Comparison of ENCODE assay signal across 10 mouse cellular contexts in genomic region chr8:95346643-95347545, GRCm38 (mm10). TPM values are rescaled to one million over a fixed set of nuclear protein-coding genes. Genes with fewer than 3 reads are reported as not detected.
DNase-seq lines count a peak whose midpoint lies in the region; ATAC-seq and TF ChIP-seq lines count a peak whose summit lies in the region.
"Had no signal": no experiment of that assay in that cellular context is flagged by ENCODE, and none has a peak within 500 bp of the region (broad histone marks: within the 10 kb centered on the region; RNA-seq: fewer than 3 reads in every experiment).

No protein-coding gene starts in this region.

- no peaks in the 10 kb centered on the region for H3K36me3 ChIP-seq in forebrain, embryonic 11.5 days (ENCODE audit: control insufficient read depth, insufficient read depth, low read length)
- peaks cover 9% of the 10 kb centered on the region; the same call in 1 of the 2 replicates for H3K36me3 ChIP-seq in lung, postnatal 0 days (ENCODE audit: insufficient read depth, low read length)

- H3K4me3 ChIP-seq in forebrain, embryonic 11.5 days (ENCODE audit: low read depth, low read length), result no peak overlapping the region
- no peak overlapping the region for H3K4me3 ChIP-seq in lung, postnatal 0 days (ENCODE audit: low read depth, low read length)

- WGBS in forebrain, embryonic 11.5 days, result 34% methylated on average over 8 of the region's 8 CpGs
- WGBS in lung, postnatal 0 days, result 28% methylated on average over 8 of the region's 8 CpGs

- TF ChIP-seq EP300 in lung, postnatal 0 days (IDR thresholded peaks at IDR 0.05), result no peak

- peak; percentile 37 to 54 for DNase-seq in cerebellum, adult 18-20 months
- no peak for DNase-seq in cerebellum, adult 11 months
- peak; percentile 77 for DNase-seq in adrenal gland, postnatal 14 days
- peak; percentile 84 for DNase-seq in forebrain, embryonic 11.5 days (ENCODE audit: low spot score)
- peak; percentile 88 for DNase-seq in heart, postnatal 4 days
- peak; percentile 58 to 92 for DNase-seq in layer of hippocampus, adult 18-20 months (ENCODE audit: low spot score in 2 of 2)
- DNase-seq in lung, postnatal 0 days (ENCODE audit: low spot score), result peak; percentile 75
- DNase-seq in retina, postnatal 1 day, result peak; percentile 89

- peak; percentile 83 for TF ChIP-seq CTCF in lung, postnatal 0 days (IDR thresholded peaks at IDR 0.05)

- H3K4me2 ChIP-seq in forebrain, embryonic 11.5 days (ENCODE audit: low read depth, low read length, severe bottlenecking), result no peak overlapping the region
- no peak overlapping the region for H3K4me2 ChIP-seq in lung, postnatal 0 days (replicated peaks; ENCODE audit: low read depth, low read length)

- H3K27ac ChIP-seq in forebrain, embryonic 11.5 days (ENCODE audit: low read depth, low read length), result no peak overlapping the region
- H3K27ac ChIP-seq in lung, postnatal 0 days (ENCODE audit: low read length), result no peak overlapping the region

- no peak overlapping the region; the same call in 1 of the 2 replicates for H3K9ac ChIP-seq in forebrain, embryonic 11.5 days (ENCODE audit: low read length)
- no peak overlapping the region for H3K9ac ChIP-seq in lung, postnatal 0 days (replicated peaks; ENCODE audit: low read depth)

- ATAC-seq in forebrain, embryonic 11.5 days (replicated peaks; ENCODE audit: low FRiP score), result peak; percentile 57
- ATAC-seq in lung, postnatal 0 days, result 0 out of 2 replicates have a peak, but pooled peaks have one; percentile 10

- H3K27me3 ChIP-seq in forebrain, embryonic 11.5 days (ENCODE audit: control insufficient read depth, insufficient read depth, low read length), result no peaks in the 10 kb centered on the region
- no peaks in the 10 kb centered on the region for H3K27me3 ChIP-seq in lung, postnatal 0 days (replicated peaks; ENCODE audit: insufficient read depth, low read length)

- H3K4me1 ChIP-seq in forebrain, embryonic 11.5 days (replicated peaks; ENCODE audit: control insufficient read depth, insufficient read depth, low read length), result 0 out of 2 replicates have a peak, but pooled peaks cover 1% of the 10 kb centered on the region
- H3K4me1 ChIP-seq in lung, postnatal 0 days (ENCODE audit: insufficient read depth, low read depth, low read length), result peaks cover 8% of the 10 kb centered on the region

- H3K9me3 ChIP-seq in forebrain, embryonic 11.5 days (ENCODE audit: control insufficient read depth, low read length), result no peaks in the 10 kb centered on the region
- no peaks in the 10 kb centered on the region for H3K9me3 ChIP-seq in lung, postnatal 0 days (ENCODE audit: low read length)

RNA-seq across cellular contexts. Expression of gene Mmp15, which starts 5.2 kb away (rescaled TPM):
- total RNA-seq in adrenal gland, postnatal 14 days (2021), result 21.3 and 21.8 TPM in 2 replicates
- polyA plus RNA-seq in forebrain, embryonic 11.5 days (2014; fragmentation: Nextera tagmentation; extraction: Ambion mirVana), result 20.6 and 21.0 TPM in 2 replicates
- total RNA-seq in heart, postnatal 4 days (2021), result 100 to 1,000 TPM; 146 to 149 TPM
- 10 to 100 TPM; 13.4 to 13.6 TPM for total RNA-seq in layer of hippocampus, adult 18-20 months (2021)
- 25.8 and 26.0 TPM in 2 replicates for polyA plus RNA-seq in lung, postnatal 0 days (2015; fragmentation: Nextera tagmentation; extraction: Ambion mirVana)

RNA-seq across cellular contexts. Expression of gene Usb1, which starts 14.8 kb away (rescaled TPM):
- total RNA-seq in adrenal gland, postnatal 14 days (2021), result 17.4 and 25.0 TPM in 2 replicates
- 43.1 and 46.5 TPM in 2 replicates for polyA plus RNA-seq in forebrain, embryonic 11.5 days (2014; fragmentation: Nextera tagmentation; extraction: Ambion mirVana)
- 10 to 100 TPM; 20.2 to 22.4 TPM for total RNA-seq in heart, postnatal 4 days (2021)
- 10 to 100 TPM in 1 of 2 experiments, 1 to 10 TPM in 1; 9.8 to 11.2 TPM for total RNA-seq in layer of hippocampus, adult 18-20 months (2021)
- polyA plus RNA-seq in lung, postnatal 0 days (2015; fragmentation: Nextera tagmentation; extraction: Ambion mirVana), result 33.8 and 39.2 TPM in 2 replicates

RNA-seq across cellular contexts. Expression of gene Zfp319, which starts 15.1 kb away (rescaled TPM):
- 10.6 and 11.6 TPM in 2 replicates for total RNA-seq in adrenal gland, postnatal 14 days (2021)
- polyA plus RNA-seq in forebrain, embryonic 11.5 days (2014; fragmentation: Nextera tagmentation; extraction: Ambion mirVana), result 14.6 and 15.0 TPM in 2 replicates
- total RNA-seq in heart, postnatal 4 days (2021), result 10 to 100 TPM; 12.5 to 14.3 TPM
- 10 to 100 TPM; 17.6 to 18.5 TPM for total RNA-seq in layer of hippocampus, adult 18-20 months (2021)
- polyA plus RNA-seq in lung, postnatal 0 days (2015; fragmentation: Nextera tagmentation; extraction: Ambion mirVana), result 5.9 and 6.0 TPM in 2 replicates

RNA-seq across cellular contexts. Expression of gene Tepp, which starts 36.5 kb away (rescaled TPM):
- not detected in 2 replicates for total RNA-seq in adrenal gland, postnatal 14 days (2021)
- polyA plus RNA-seq in forebrain, embryonic 11.5 days (2014; fragmentation: Nextera tagmentation; extraction: Ambion mirVana), result not detected in 2 replicates
- total RNA-seq in heart, postnatal 4 days (2021), result not detected
- under 1 TPM in 1 of 2 experiments, not detected in 1; 0.57 TPM for total RNA-seq in layer of hippocampus, adult 18-20 months (2021)
- polyA plus RNA-seq in lung, postnatal 0 days (2015; fragmentation: Nextera tagmentation; extraction: Ambion mirVana), result 1.3 and 2.1 TPM in 2 replicates
- polyA plus RNA-seq: C2C12; liver, embryonic 16.5 days had no signal

RNA-seq across cellular contexts. Expression of gene Cngb1, which starts 40.5 kb away (rescaled TPM):
- total RNA-seq in adrenal gland, postnatal 14 days (2021), result 1.0 and 2.0 TPM in 2 replicates
- 0.17 and 0.33 TPM in 2 replicates for polyA plus RNA-seq in forebrain, embryonic 11.5 days (2014; fragmentation: Nextera tagmentation; extraction: Ambion mirVana)
- 1 to 10 TPM; 1.1 to 1.9 TPM for total RNA-seq in heart, postnatal 4 days (2021)
- total RNA-seq in layer of hippocampus, adult 18-20 months (2021), result under 1 TPM; 0.76 to 0.79 TPM
- 3.3 and 4.0 TPM in 2 replicates for polyA plus RNA-seq in lung, postnatal 0 days (2015; fragmentation: Nextera tagmentation; extraction: Ambion mirVana)
